Mouse (Mus musculus): ENCODE measurements around the gene Myoz2. TPM values are rescaled to one million over a fixed set of nuclear protein-coding genes. Genes with fewer than 3 reads are reported as not detected.

The Myoz2 gene
- total and polyA plus RNA-seq, 3 experiments, result not detected

GRCm38 (mm10) chr3:123072472-123072871, 37.7 kb upstream of the Myoz2 start:
- in situ Hi-C loops (cut with MboI; ENCODE audit: low pct_ligation_motif_present, low pct_unique_long_range_greater_than_20kb, low sequenced_read_pairs), result no loop called here
- no peaks in the 10 kb centered on the region for H3K27me3 ChIP-seq (replicated peaks)
- H3K9ac ChIP-seq (ENCODE audit: insufficient read depth, low read depth), result no peak overlapping the region
- H3K4me2 ChIP-seq (ENCODE audit: insufficient read depth, low read depth, poor library complexity, severe bottlenecking), result no peak overlapping the region
- H3K4me3 ChIP-seq (replicated peaks in 1 of 3; ENCODE audit: low read depth in 2 of 3, low read length in 2 of 3, poor library complexity in 1 of 3), result no peak overlapping the region
- DNase-seq (ENCODE audit: extremely low read depth), result no peak
- dilution Hi-C loops (cut with MboI; ENCODE audit: extremely low pct_ligation_motif_present, extremely low pct_unique_long_range_greater_than_20kb, low sequenced_read_pairs), result no loop called here
- TF ChIP-seq SMC3 (IDR thresholded peaks at IDR 0.05; ENCODE audit: low read depth, low read length) (no peak), GABPA (IDR thresholded peaks at IDR 0.05; ENCODE audit: insufficient replicate concordance, low read depth, low read length) (no peak)
- H3K4me1 ChIP-seq (ENCODE audit: control insufficient read depth in 1 of 2, insufficient read depth in 2 of 2), result peaks cover 0 to 2% of the 10 kb centered on the region in 2 experiments; a peak in 1 of 4 replicates
- H3K79me2 ChIP-seq (replicated peaks; ENCODE audit: control insufficient read depth, extremely low read depth, insufficient read depth, poor library complexity, severe bottlenecking), result no peaks in the 10 kb centered on the region
- H3K9me3 ChIP-seq (replicated peaks; ENCODE audit: low read length), result peaks cover 3% of the 10 kb centered on the region
- no peak overlapping the region for H3K27ac ChIP-seq (ENCODE audit: insufficient read depth, low read depth)
- no peaks in the 10 kb centered on the region for H3K36me3 ChIP-seq (replicated peaks in 1 of 2; ENCODE audit: control insufficient read depth in 1 of 2, insufficient read depth in 1 of 2, low read length in 1 of 2)

- dilution Hi-C loops (cut with MboI; ENCODE audit: extremely low pct_ligation_motif_present, extremely low pct_unique_long_range_greater_than_20kb, low sequenced_read_pairs), result no loop called here
- H3K79me2 ChIP-seq (replicated peaks; ENCODE audit: control insufficient read depth, extremely low read depth, insufficient read depth, poor library complexity, severe bottlenecking), result no peaks in the 10 kb centered on the region
- H3K9ac ChIP-seq (ENCODE audit: insufficient read depth, low read depth), result no peak overlapping the region
- peaks cover 0 to 2% of the 10 kb centered on the region in 2 experiments; a peak in 1 of 4 replicates for H3K4me1 ChIP-seq (ENCODE audit: control insufficient read depth in 1 of 2, insufficient read depth in 2 of 2)
- TF ChIP-seq POLR2AphosphoS2 (IDR thresholded peaks at IDR 0.05; ENCODE audit: low read depth, low read length) (no peak), ZNF384 (IDR thresholded peaks at IDR 0.05; ENCODE audit: low read depth, low read length) (no peak), USF2 (conservative IDR thresholded peaks at IDR 0.05; ENCODE audit: low read depth, low read length) (no peak), MAZ (IDR thresholded peaks at IDR 0.05; ENCODE audit: low read depth, low read length) (no peak), USF1 (IDR thresholded peaks at IDR 0.05; ENCODE audit: low read depth, low read length) (no peak), RAD21 (IDR thresholded peaks at IDR 0.05; ENCODE audit: low read depth, low read length) (no peak), BHLHE40 (IDR thresholded peaks at IDR 0.05; ENCODE audit: low read depth, low read length) (no peak), EP300 (IDR thresholded peaks at IDR 0.05; ENCODE audit: low read length) (no peak), TBP (conservative IDR thresholded peaks at IDR 0.05; ENCODE audit: low read depth, low read length) (no peak), ZMIZ1 (IDR thresholded peaks at IDR 0.05; ENCODE audit: low read depth, low read length) (no peak), JUN (IDR thresholded peaks at IDR 0.05; ENCODE audit: insufficient read depth, low read depth, low read length) (no peak), TCF12 (IDR thresholded peaks at IDR 0.05; ENCODE audit: low read depth, low read length) (no peak), NELFE (IDR thresholded peaks at IDR 0.05; ENCODE audit: low read depth, low read length) (no peak), UBTF (IDR thresholded peaks at IDR 0.05; ENCODE audit: low read depth, low read length) (no peak), MYC (IDR thresholded peaks at IDR 0.05; ENCODE audit: low read depth, low read length) (no peak), CTCF (conservative IDR thresholded peaks at IDR 0.05 in 1 of 2, IDR thresholded peaks at IDR 0.05 in 1 of 2; ENCODE audit: low read depth in 2 of 2, low read length in 2 of 2) (no peak), NRF1 (IDR thresholded peaks at IDR 0.05; ENCODE audit: low read depth, low read length) (no peak)
- H3K9me3 ChIP-seq (replicated peaks; ENCODE audit: low read length), result peaks cover 3% of the 10 kb centered on the region
- DNase-seq (ENCODE audit: extremely low read depth), result no peak
- no peaks in the 10 kb centered on the region for H3K27me3 ChIP-seq (replicated peaks)
- H3K27ac ChIP-seq (ENCODE audit: insufficient read depth, low read depth), result no peak overlapping the region
- H3K4me3 ChIP-seq (replicated peaks in 1 of 3; ENCODE audit: low read depth in 2 of 3, low read length in 2 of 3, poor library complexity in 1 of 3), result no peak overlapping the region
- no peaks in the 10 kb centered on the region for H3K36me3 ChIP-seq (replicated peaks in 1 of 2; ENCODE audit: control insufficient read depth in 1 of 2, insufficient read depth in 1 of 2, low read length in 1 of 2)
- in situ Hi-C loops (cut with MboI; ENCODE audit: low pct_ligation_motif_present, low pct_unique_long_range_greater_than_20kb, low sequenced_read_pairs), result no loop called here
- no peak overlapping the region for H3K4me2 ChIP-seq (ENCODE audit: insufficient read depth, low read depth, poor library complexity, severe bottlenecking)
These were observed 36.2 kb upstream of the Myoz2 start for GRCm38 (mm10) chr3:123070996-123071395.

All from CH12.LX (cell line).